Mouse (Mus musculus) brain, embryonic 14.5 days (tissue): ENCODE data around the gene Gpc6. TPM values are rescaled to one million over a fixed set of nuclear protein-coding genes. Genes with fewer than 3 reads are reported as not detected.

Experiments used
- DNase-seq: peaks from one replicate; pipeline ENCODE4 v3.0.0-alpha.2; 2011; ENCODE audit warnings: low read depth
- CTCF ChIP-seq: fragments of 200-500 bp; IDR thresholded peaks from 2 replicates; pipeline ENCODE4 v1.5.1; 2012; ENCODE audit warnings: inconsistent platforms, mild to moderate bottlenecking, moderate library complexity, borderline replicate concordance; ENCODE audit not compliant: insufficient read depth, insufficient read length; ENCODE audit errors: extremely low read depth
- POLR2A ChIP-seq: fragments of 200-500 bp; IDR thresholded peaks from 2 replicates; pipeline ENCODE4 v1.6.1; 2012; ENCODE audit warnings: mild to moderate bottlenecking, inconsistent platforms, borderline replicate concordance; ENCODE audit not compliant: poor library complexity, insufficient read depth, insufficient read length, severe bottlenecking; ENCODE audit errors: extremely low read depth
- polyA plus RNA-seq: library from polyadenylated mRNA; depleted of rRNA; stranded (reverse); fragments of >200 nt; gene quantifications from 2 replicates; pipeline ENCODE4 v1.2.3, GENCODE M21; 2012

The Gpc6 gene
- polyA plus RNA-seq, 1 experiment, result 10.7 TPM

GRCm38 (mm10) chr14:117837715-117838114 is 912.6 kb downstream of the Gpc6 start:
- TF ChIP-seq POLR2A, result no peak
- TF ChIP-seq CTCF, result no peak
- peak; percentile 37 for DNase-seq

- DNase-seq, result no peak
- TF ChIP-seq POLR2A (no peak), CTCF (no peak)
These were observed 916.1 kb downstream of the Gpc6 start for GRCm38 (mm10) chr14:117841211-117841610.

- TF ChIP-seq POLR2A (no peak), CTCF (no peak)
- peak; percentile 38 for DNase-seq
These were observed 916.9 kb downstream of the Gpc6 start for GRCm38 (mm10) chr14:117841797-117842553.

GRCm38 (mm10) chr14:117849591-117850505 is 924.7 kb downstream of the Gpc6 start:
- TF ChIP-seq CTCF, result no peak
- TF ChIP-seq POLR2A, result no peak
- no peak for DNase-seq

- DNase-seq, result no peak
- TF ChIP-seq CTCF (no peak), POLR2A (no peak)
These were observed 927.2 kb downstream of the Gpc6 start for GRCm38 (mm10) chr14:117852266-117852665.

GRCm38 (mm10) chr14:117852842-117853241 is 927.7 kb downstream of the Gpc6 start:
- TF ChIP-seq POLR2A (no peak), CTCF (no peak)
- no peak for DNase-seq

- TF ChIP-seq CTCF, result no peak
- no peak for DNase-seq
These were observed 929.4 kb downstream of the Gpc6 start for GRCm38 (mm10) chr14:117854498-117854897.

GRCm38 (mm10) chr14:117871268-117871667 is 946.2 kb downstream of the Gpc6 start:
- no peak for DNase-seq
- no peak for TF ChIP-seq POLR2A
- no peak for TF ChIP-seq CTCF

- TF ChIP-seq CTCF, result peak; percentile 34; the same call in 1 of the 2 replicates
- no peak for TF ChIP-seq POLR2A
- DNase-seq, result peak; percentile 46
These were observed 954.2 kb downstream of the Gpc6 start for GRCm38 (mm10) chr14:117879313-117879712.

GRCm38 (mm10) chr14:117881112-117881511 is 956.0 kb downstream of the Gpc6 start:
- no peak for TF ChIP-seq CTCF
- no peak for TF ChIP-seq POLR2A
- DNase-seq, result peak; percentile 17

- DNase-seq, result peak; percentile 73
- TF ChIP-seq POLR2A, result no peak
- peak; percentile 84 for TF ChIP-seq CTCF
These were observed 957.1 kb downstream of the Gpc6 start for GRCm38 (mm10) chr14:117882222-117882621.

GRCm38 (mm10) chr14:117889653-117890052 is 964.5 kb downstream of the Gpc6 start:
- TF ChIP-seq CTCF (no peak), POLR2A (no peak)

GRCm38 (mm10) chr14:117891426-117891825 is 966.3 kb downstream of the Gpc6 start:
- TF ChIP-seq POLR2A (no peak), CTCF (no peak)
- DNase-seq, result peak; percentile 56

More at GRCm38 (mm10) chr14:117889653-117890052, 964.5 kb downstream of the Gpc6 start:
- DNase-seq, result peak; percentile 50
